Mouse (Mus musculus): Measurements from ENCODE around the gene Spesp1.

- TF ChIP-seq CTCF (IDR thresholded peaks at IDR 0.05; ENCODE audit: control insufficient read depth, insufficient read depth, insufficient replicate concordance, low read depth, low read length) (no peak), POLR2A (IDR thresholded peaks at IDR 0.05; ENCODE audit: control insufficient read depth, low read depth, low read length) (no peak)
These were observed 42.0 kb downstream of the Spesp1 start for GRCm38 (mm10) chr9:62240036-62240435.
